Mouse (Mus musculus) lung, adult 18-20 months (tissue): ENCODE measurements around the gene Lhx1.

Experiments
- DNase-seq, 2 experiments: peaks; one replicate each; pipeline ENCODE4 v3.0.0; 2022; ENCODE audit warnings: mixed read lengths in 2 of 2

The Lhx1 gene

GRCm38 (mm10) chr11:84476641-84477040, 48.7 kb downstream of the Lhx1 start:
- DNase-seq = no peak

GRCm38 (mm10) chr11:84475991-84476390, 49.3 kb downstream of the Lhx1 start:
- DNase-seq = no peak

GRCm38 (mm10) chr11:84473093-84473667, 52.2 kb downstream of the Lhx1 start:
- no peak for DNase-seq
